Comparison of ENCODE assay signal across 9 mouse cellular contexts in the genomic region with DNA sequence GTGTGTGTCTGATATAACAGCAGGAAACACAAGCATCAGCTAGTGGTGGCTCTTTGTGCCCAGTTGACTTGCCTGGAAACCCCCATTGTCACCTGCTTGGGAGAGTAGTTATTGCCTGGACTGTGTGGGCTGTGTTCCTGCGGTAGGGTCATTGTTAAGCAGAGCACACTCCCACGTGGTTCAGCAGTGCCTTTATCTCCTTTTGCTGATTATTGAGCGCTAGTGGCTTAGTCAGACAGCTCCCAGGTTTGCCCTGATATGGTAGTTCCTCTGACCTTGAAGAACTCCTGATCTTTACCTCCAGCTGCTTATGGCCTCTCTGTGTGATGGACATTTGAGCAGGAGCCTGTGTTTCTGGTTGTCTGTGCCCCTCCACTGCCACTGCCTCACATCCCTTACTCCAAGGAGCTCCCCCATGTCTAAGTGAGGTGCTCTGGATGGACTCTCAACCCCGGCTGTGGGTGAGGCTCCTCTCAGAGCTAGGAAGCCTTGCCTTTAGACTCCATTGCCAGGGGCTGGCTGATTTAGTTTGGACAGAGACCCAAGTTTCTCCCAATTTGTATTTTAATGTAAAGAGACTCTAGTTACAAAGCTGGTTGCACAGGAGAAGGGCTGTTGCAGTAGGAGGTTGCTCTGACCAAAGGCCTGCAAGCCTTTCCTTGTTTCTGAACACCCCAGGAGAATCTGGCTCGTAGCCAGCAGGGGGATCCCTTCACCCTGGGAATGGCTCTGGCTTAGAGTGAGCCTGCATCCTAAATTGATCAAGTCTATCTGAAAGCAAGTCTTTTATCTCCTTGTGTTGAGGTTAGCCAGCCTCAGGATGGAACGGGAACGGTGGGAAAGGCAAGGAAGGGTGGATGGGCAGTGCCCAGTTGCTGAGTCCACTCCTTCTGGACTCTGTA. TPM values are rescaled to one million over a fixed set of nuclear protein-coding genes. Genes with fewer than 3 reads are reported as not detected.
A peak's percentile ranks its signal among the peaks of the same experiment; 100 is the strongest.
DNase-seq lines count a peak whose midpoint lies in the region; ATAC-seq and TF ChIP-seq lines count a peak whose summit lies in the region.
"Had no signal": no experiment of that assay in that cellular context is flagged by ENCODE, and none has a peak within 500 bp of the region (broad histone marks: within the 10 kb centered on the region; RNA-seq: fewer than 3 reads in every experiment).

No protein-coding gene starts in this region.

- H3K27me3 ChIP-seq in kidney, embryonic 14.5 days (ENCODE audit: control insufficient read depth, insufficient read depth, low read length), result no peaks in the 10 kb centered on the region
- no peaks in the 10 kb centered on the region for H3K27me3 ChIP-seq in intestine, postnatal 0 days (replicated peaks; ENCODE audit: control insufficient read depth, insufficient read depth, low read length)
- no peaks in the 10 kb centered on the region for H3K27me3 ChIP-seq in midbrain, postnatal 0 days (ENCODE audit: insufficient read depth, low read length)

- no peaks in the 10 kb centered on the region for H3K9me3 ChIP-seq in kidney, embryonic 14.5 days (ENCODE audit: control insufficient read depth, low read length)
- H3K9me3 ChIP-seq in intestine, postnatal 0 days (ENCODE audit: control insufficient read depth), result no peaks in the 10 kb centered on the region
- no peaks in the 10 kb centered on the region for H3K9me3 ChIP-seq in midbrain, postnatal 0 days (ENCODE audit: low read length)

- peak; percentile 23 for DNase-seq in kidney, adult 18-20 months
- peak; percentile 22 for DNase-seq in brain, adult 2 months (ENCODE audit: low read depth, low spot score)
- DNase-seq in midbrain, postnatal 0 days (ENCODE audit: low spot score), result peak; percentile 49
- DNase-seq in adrenal gland, adult 18-20 months (ENCODE audit: low spot score in 2 of 2), result no peak
- DNase-seq in gastrocnemius, postnatal 25 days, result no peak

- H3K4me3 ChIP-seq in kidney, embryonic 14.5 days (ENCODE audit: low read length), result no peak overlapping the region
- H3K4me3 ChIP-seq in intestine, postnatal 0 days (ENCODE audit: low read depth, low read length), result no peak overlapping the region
- H3K4me3 ChIP-seq in midbrain, postnatal 0 days (ENCODE audit: low read depth, low read length), result no peak overlapping the region
- H3K4me3 ChIP-seq: layer of hippocampus, adult 2 months had no signal

- H3K27ac ChIP-seq in kidney, embryonic 14.5 days (ENCODE audit: low read depth, low read length), result no peak overlapping the region
- H3K27ac ChIP-seq in intestine, postnatal 0 days (ENCODE audit: low read depth, low read length), result peak overlapping the region; percentile 82
- H3K27ac ChIP-seq in midbrain, postnatal 0 days (ENCODE audit: low read depth, low read length), result peak overlapping the region; percentile 18; the same call in 1 of the 2 replicates
- H3K27ac ChIP-seq: layer of hippocampus, adult 2 months had no signal

- 56% methylated on average over 7 of the region's 7 CpGs for WGBS in kidney, embryonic 14.5 days
- WGBS in intestine, postnatal 0 days, result 25% methylated on average over 7 of the region's 7 CpGs
- 36% methylated on average over 7 of the region's 7 CpGs for WGBS in midbrain, postnatal 0 days

- peak; percentile 59 for TF ChIP-seq CTCF in intestine, postnatal 0 days (IDR thresholded peaks at IDR 0.05; ENCODE audit: low read depth)
- peak; percentile 68 for TF ChIP-seq CTCF in midbrain, postnatal 0 days (IDR thresholded peaks at IDR 0.05)

- no peak overlapping the region for H3K9ac ChIP-seq in kidney, embryonic 14.5 days (ENCODE audit: low read depth, low read length)
- H3K9ac ChIP-seq in intestine, postnatal 0 days (ENCODE audit: low read depth, low read length), result no peak overlapping the region
- no peak overlapping the region for H3K9ac ChIP-seq in midbrain, postnatal 0 days (replicated peaks; ENCODE audit: low read length, poor library complexity, severe bottlenecking)

- no peaks in the 10 kb centered on the region for H3K4me1 ChIP-seq in kidney, embryonic 14.5 days (ENCODE audit: control insufficient read depth, insufficient read depth, low read length)
- H3K4me1 ChIP-seq in intestine, postnatal 0 days (replicated peaks; ENCODE audit: control insufficient read depth, insufficient read depth, low read length), result 0 out of 2 replicates have a peak, but pooled peaks cover 7% of the 10 kb centered on the region
- no peaks in the 10 kb centered on the region for H3K4me1 ChIP-seq in midbrain, postnatal 0 days (ENCODE audit: insufficient read depth, low read length)

- no peak for ATAC-seq in kidney, embryonic 14.5 days (ENCODE audit: low FRiP score, low TSS enrichment)
- ATAC-seq in intestine, postnatal 0 days, result peak; percentile 81
- no peak for ATAC-seq in midbrain, postnatal 0 days (ENCODE audit: low FRiP score)
- ATAC-seq in activated CD4-positive, CD25-positive, alpha-beta regulatory T cell, adult 4 months, result no peak

- H3K36me3 ChIP-seq in kidney, embryonic 14.5 days (ENCODE audit: control insufficient read depth, insufficient read depth, low read length), result peaks cover 13% of the 10 kb centered on the region; the same call in 1 of the 2 replicates
- peaks cover 4% of the 10 kb centered on the region; the same call in 1 of the 2 replicates for H3K36me3 ChIP-seq in intestine, postnatal 0 days (ENCODE audit: control insufficient read depth, insufficient read depth)
- 0 out of 2 replicates have a peak, but pooled peaks cover 3% of the 10 kb centered on the region for H3K36me3 ChIP-seq in midbrain, postnatal 0 days (ENCODE audit: insufficient read depth, low read length)

- no peak overlapping the region for H3K4me2 ChIP-seq in kidney, embryonic 14.5 days (replicated peaks; ENCODE audit: low read depth, low read length)
- peak overlapping the region; percentile 18; the same call in 1 of the 2 replicates for H3K4me2 ChIP-seq in intestine, postnatal 0 days (replicated peaks; ENCODE audit: low read depth)
- no peak overlapping the region for H3K4me2 ChIP-seq in midbrain, postnatal 0 days (ENCODE audit: low read depth, low read length, poor library complexity, severe bottlenecking)

RNA-seq across cellular contexts. Expression of a gene that starts 12.6 kb away (rescaled TPM):
- polyA plus RNA-seq in kidney, embryonic 14.5 days (2014; fragmentation: Nextera tagmentation; extraction: Ambion mirVana), result 30.9 and 54.6 TPM in 2 replicates
- 13.4 and 14.5 TPM in 2 replicates for polyA plus RNA-seq in intestine, postnatal 0 days (2015; fragmentation: Nextera tagmentation; extraction: Ambion mirVana)
- 44.9 and 50.1 TPM in 2 replicates for total RNA-seq in midbrain, postnatal 0 days (2014; rRNA removed)
- 13.1 and 13.8 TPM in 2 replicates for polyA plus RNA-seq in midbrain, postnatal 0 days (2015; fragmentation: Nextera tagmentation; extraction: Ambion mirVana)
- polyA plus RNA-seq in activated CD4-positive, CD25-positive, alpha-beta regulatory T cell, adult 4 months (2017; shearing (Covaris generic)), result 1 to 10 TPM; 7.4 to 8.1 TPM
- 10 to 100 TPM; 43.6 to 59.5 TPM for total RNA-seq in adrenal gland, adult 18-20 months (2021)
- total RNA-seq in gastrocnemius, postnatal 25 days (2021), result 10 to 100 TPM; 21.9 to 25.2 TPM

RNA-seq across cellular contexts. Expression of a gene that starts 30.3 kb away (rescaled TPM):
- polyA plus RNA-seq in kidney, embryonic 14.5 days (2014; fragmentation: Nextera tagmentation; extraction: Ambion mirVana), result 64.9 and 73.6 TPM in 2 replicates
- 18.2 and 18.8 TPM in 2 replicates for polyA plus RNA-seq in intestine, postnatal 0 days (2015; fragmentation: Nextera tagmentation; extraction: Ambion mirVana)
- total RNA-seq in midbrain, postnatal 0 days (2014; rRNA removed), result 26.7 and 27.4 TPM in 2 replicates
- 32.2 and 36.8 TPM in 2 replicates for polyA plus RNA-seq in midbrain, postnatal 0 days (2015; fragmentation: Nextera tagmentation; extraction: Ambion mirVana)
- polyA plus RNA-seq in activated CD4-positive, CD25-positive, alpha-beta regulatory T cell, adult 4 months (2017; shearing (Covaris generic)), result 10 to 100 TPM; 36.2 to 47.9 TPM
- total RNA-seq in adrenal gland, adult 18-20 months (2021), result 10 to 100 TPM; 21.9 to 24.5 TPM
- total RNA-seq in gastrocnemius, postnatal 25 days (2021), result 1 to 10 TPM; 6.3 to 7.2 TPM

Comparison
In these comparisons a context has a peak if more than half of its experiments do, and no peak if none do; other contexts are left out.
1. DNase-seq: peak in kidney, adult 18-20 months (single experiment), brain, adult 2 months (single experiment) and midbrain, postnatal 0 days (single experiment); none in adrenal gland, adult 18-20 months (0 of 2) and gastrocnemius, postnatal 25 days (single experiment).